Comparison of ENCODE assay signal across 8 mouse cellular contexts in the genomic region with DNA sequence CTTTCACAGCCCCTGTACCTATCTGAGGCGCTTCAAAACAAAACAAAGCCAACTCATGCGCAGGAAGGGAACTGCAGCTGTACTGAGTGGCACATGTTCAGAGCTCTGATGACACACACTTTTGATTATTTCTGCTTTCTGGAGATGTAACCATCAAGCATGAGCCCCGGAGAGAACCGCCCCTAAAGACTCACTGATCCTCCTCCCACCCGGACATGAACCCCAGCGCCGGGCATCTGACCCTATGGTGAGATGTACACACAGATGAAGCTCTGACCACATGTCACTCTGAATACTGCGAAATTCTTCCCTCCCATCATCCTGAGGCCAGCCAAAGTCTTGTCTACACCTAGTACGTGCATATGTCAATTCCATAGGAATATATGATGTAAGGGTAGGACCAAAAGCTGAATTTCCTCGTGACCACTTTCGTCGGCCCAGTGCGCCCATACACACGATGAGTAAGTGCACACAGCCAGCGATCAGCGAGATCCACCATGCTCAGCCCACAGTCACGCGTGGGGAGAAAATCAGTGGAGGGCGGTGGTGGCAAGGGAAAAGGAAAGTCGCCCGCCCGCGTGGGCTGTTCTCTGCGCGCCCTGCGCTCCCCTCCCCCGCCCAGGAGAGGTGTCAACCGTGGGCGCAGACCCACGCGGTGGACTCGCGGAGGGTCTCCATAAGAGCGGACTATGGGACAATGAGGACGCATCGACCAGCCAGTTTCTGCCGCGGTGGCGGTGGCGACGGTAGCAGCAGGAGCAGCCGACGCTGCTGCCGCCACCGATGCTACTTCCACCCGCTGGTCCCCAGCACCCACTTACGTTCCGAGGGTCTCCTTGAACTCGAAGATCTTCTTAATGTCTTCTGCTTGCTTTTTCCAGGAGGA. TPM values are rescaled to one million over a fixed set of nuclear protein-coding genes. Genes with fewer than 3 reads are reported as not detected.
A peak's percentile ranks its signal among the peaks of the same experiment; 100 is the strongest.
DNase-seq lines count a peak whose midpoint lies in the region; ATAC-seq and TF ChIP-seq lines count a peak whose summit lies in the region.

No protein-coding gene starts in this region.

- H3ac ChIP-seq in myocyte (ENCODE audit: control insufficient read depth, insufficient read length), result peak overlapping the region; percentile 11

- H3K27me3 ChIP-seq in heart, embryonic 10.5 days (ENCODE audit: insufficient read depth, poor library complexity, severe bottlenecking), result peaks cover 44% of the 10 kb centered on the region
- H3K27me3 ChIP-seq in kidney, embryonic 15.5 days, result peaks cover 36% of the 10 kb centered on the region
- H3K27me3 ChIP-seq in liver, embryonic 13.5 days, result peaks cover 47% of the 10 kb centered on the region
- H3K27me3 ChIP-seq in myocyte (ENCODE audit: control insufficient read depth, insufficient read depth, insufficient read length), result no peaks in the 10 kb centered on the region
- no peaks in the 10 kb centered on the region for H3K27me3 ChIP-seq in stomach, embryonic 16.5 days (ENCODE audit: control insufficient read depth, insufficient read depth, low read length)

- peak; percentile 5; the same call in 1 of the 2 replicates for ATAC-seq in kidney, embryonic 15.5 days (replicated peaks; ENCODE audit: low FRiP score)
- ATAC-seq in liver, embryonic 13.5 days (ENCODE audit: low read depth), result 0 out of 2 replicates have a peak, but pooled peaks have one; percentile 4
- ATAC-seq in stomach, embryonic 16.5 days (ENCODE audit: insufficient read depth, low FRiP score), result 0 out of 2 replicates have a peak, but pooled peaks have one; percentile 15

- H3K4me1 ChIP-seq in heart, embryonic 10.5 days, result peaks cover 26% of the 10 kb centered on the region; the same call in 1 of the 2 replicates
- H3K4me1 ChIP-seq in kidney, embryonic 15.5 days, result peaks cover 21% of the 10 kb centered on the region
- peaks cover 13% of the 10 kb centered on the region for H3K4me1 ChIP-seq in liver, embryonic 13.5 days (replicated peaks)
- H3K4me1 ChIP-seq in stomach, embryonic 16.5 days (ENCODE audit: control insufficient read depth, insufficient read depth, low read length), result 0 out of 2 replicates have a peak, but pooled peaks cover 9% of the 10 kb centered on the region

- peak overlapping the region; percentile 100 for H3K4me2 ChIP-seq in kidney, embryonic 15.5 days
- H3K4me2 ChIP-seq in liver, embryonic 13.5 days, result peak overlapping the region; percentile 84
- peak overlapping the region; percentile 99 for H3K4me2 ChIP-seq in myocyte (ENCODE audit: low read depth)
- peak overlapping the region; percentile 97 for H3K4me2 ChIP-seq in stomach, embryonic 16.5 days (ENCODE audit: low read depth, low read length)

- H3K9me3 ChIP-seq in heart, embryonic 10.5 days, result peaks cover 6% of the 10 kb centered on the region; the same call in 1 of the 2 replicates
- H3K9me3 ChIP-seq in kidney, embryonic 15.5 days (replicated peaks), result 0 out of 2 replicates have a peak, but pooled peaks cover 3% of the 10 kb centered on the region
- peaks cover 7% of the 10 kb centered on the region for H3K9me3 ChIP-seq in liver, embryonic 13.5 days (replicated peaks)
- H3K9me3 ChIP-seq in stomach, embryonic 16.5 days (replicated peaks; ENCODE audit: control insufficient read depth, low read length), result peaks cover 6% of the 10 kb centered on the region; the same call in 1 of the 2 replicates

- peak overlapping the region; percentile 72 for H3K27ac ChIP-seq in heart, embryonic 10.5 days
- H3K27ac ChIP-seq in kidney, embryonic 15.5 days, result no peak overlapping the region
- no peak overlapping the region for H3K27ac ChIP-seq in liver, embryonic 13.5 days
- H3K27ac ChIP-seq in stomach, embryonic 16.5 days (ENCODE audit: low read length), result peak overlapping the region; percentile 81

- peak overlapping the region; percentile 56 for H3K9ac ChIP-seq in kidney, embryonic 15.5 days
- peak overlapping the region; percentile 55; the same call in 1 of the 2 replicates for H3K9ac ChIP-seq in liver, embryonic 13.5 days
- H3K9ac ChIP-seq in stomach, embryonic 16.5 days (ENCODE audit: low read length), result peak overlapping the region; percentile 89

- H3K36me3 ChIP-seq in heart, embryonic 10.5 days, result no peaks in the 10 kb centered on the region
- no peaks in the 10 kb centered on the region for H3K36me3 ChIP-seq in kidney, embryonic 15.5 days
- H3K36me3 ChIP-seq in liver, embryonic 13.5 days, result no peaks in the 10 kb centered on the region
- H3K36me3 ChIP-seq in myocyte (ENCODE audit: control insufficient read depth, insufficient read depth), result no peaks in the 10 kb centered on the region
- no peaks in the 10 kb centered on the region for H3K36me3 ChIP-seq in stomach, embryonic 16.5 days (ENCODE audit: control insufficient read depth, insufficient read depth, low read length)

- H3K79me2 ChIP-seq in myocyte (ENCODE audit: control insufficient read depth, insufficient read depth), result no peaks in the 10 kb centered on the region

- peak; percentile 23 for DNase-seq in ovary, postnatal 36 days (ENCODE audit: low spot score)
- no peak for DNase-seq in ovary, postnatal 14 days (ENCODE audit: low spot score)
- peak; percentile 48 for DNase-seq in embryo, embryonic 10.5 days (ENCODE audit: low spot score)
- no peak for DNase-seq in heart, embryonic 10.5 days (ENCODE audit: low spot score)
- DNase-seq in liver, embryonic 13.5 days, result no peak

- peak; percentile 21 for TF ChIP-seq POLR2A in myocyte (IDR thresholded peaks at IDR 0.05; ENCODE audit: insufficient read length, low read depth)

- peak overlapping the region; percentile 74 for H3K4me3 ChIP-seq in heart, embryonic 10.5 days
- peak overlapping the region; percentile 67 for H3K4me3 ChIP-seq in kidney, embryonic 15.5 days (replicated peaks)
- H3K4me3 ChIP-seq in liver, embryonic 13.5 days (replicated peaks), result peak overlapping the region; percentile 65
- peak overlapping the region; percentile 56 for H3K4me3 ChIP-seq in myocyte
- H3K4me3 ChIP-seq in stomach, embryonic 16.5 days (replicated peaks; ENCODE audit: low read length), result peak overlapping the region; percentile 77

- WGBS in heart, embryonic 10.5 days, result under 1% methylated on average over 49 of the region's 49 CpGs
- under 1% methylated on average over 49 of the region's 49 CpGs for WGBS in kidney, embryonic 15.5 days
- under 1% methylated on average over 49 of the region's 49 CpGs for WGBS in liver, embryonic 13.5 days (ENCODE audit: insufficient replicate concordance)
- WGBS in stomach, embryonic 16.5 days, result 0% methylated on average over 49 of the region's 49 CpGs

TF ChIP-seq in myocyte, 11 proteins besides CTCF, POLR2A, EP300 and RAD21:
- TF ChIP-seq MYOG (IDR thresholded peaks at IDR 0.05; ENCODE audit: control insufficient read depth in 1 of 3, insufficient read depth in 1 of 3, insufficient read length in 2 of 3, low read depth in 2 of 3), result no peak
- TF ChIP-seq TCF12 (IDR thresholded peaks at IDR 0.05; ENCODE audit: insufficient read depth, poor library complexity, severe bottlenecking), result no peak
- TF ChIP-seq MYOD1 (IDR thresholded peaks at IDR 0.05; ENCODE audit: control insufficient read depth in 1 of 3, insufficient read length in 2 of 3, low read depth in 2 of 3), result no peak
- TF ChIP-seq CEBPB (IDR thresholded peaks at IDR 0.05; ENCODE audit: insufficient read depth, poor library complexity, severe bottlenecking), result no peak
- no peak for TF ChIP-seq E2F4 (IDR thresholded peaks at IDR 0.05; ENCODE audit: insufficient read depth)
- no peak for TF ChIP-seq REST (IDR thresholded peaks at IDR 0.05; ENCODE audit: insufficient read depth, insufficient read length)
- TF ChIP-seq USF1 (IDR thresholded peaks at IDR 0.05; ENCODE audit: low read depth), result no peak
- TF ChIP-seq TCF3 (IDR thresholded peaks at IDR 0.05; ENCODE audit: insufficient read length, low read depth), result no peak
- no peak for TF ChIP-seq POLR2AphosphoS2 (IDR thresholded peaks at IDR 0.05; ENCODE audit: insufficient read length, low read depth)
- TF ChIP-seq SRF (IDR thresholded peaks at IDR 0.05; ENCODE audit: control insufficient read depth, insufficient read length, low read depth), result no peak
- no peak for TF ChIP-seq MAX (IDR thresholded peaks at IDR 0.05; ENCODE audit: low read depth)

RNA-seq across cellular contexts. Expression of a gene that starts 0.7 kb away (rescaled TPM):
- 0.75 and 1.1 TPM in 2 replicates for polyA plus RNA-seq in heart, embryonic 10.5 days (2016; fragmentation: Nextera tagmentation; extraction: Ambion mirVana)
- 1.9 and 2.4 TPM in 2 replicates for polyA plus RNA-seq in kidney, embryonic 15.5 days (2015; fragmentation: Nextera tagmentation; extraction: Ambion mirVana)
- 0.82 and 0.90 TPM in 2 replicates for polyA plus RNA-seq in liver, embryonic 13.5 days (2015; fragmentation: Nextera tagmentation; extraction: Ambion mirVana)
- polyA plus RNA-seq in myocyte (2012; fragmentation: generic; extraction: Trizol), result 1.1 TPM
- polyA plus RNA-seq in stomach, embryonic 16.5 days (2015; fragmentation: Nextera tagmentation; extraction: Ambion mirVana), result 10.4 and 11.3 TPM in 2 replicates

Comparison
In these comparisons a context has a peak if more than half of its experiments do, and no peak if none do; other contexts are left out.
1. DNase-seq: peak in ovary, postnatal 36 days (single experiment) and embryo, embryonic 10.5 days (single experiment); none in ovary, postnatal 14 days (single experiment), heart, embryonic 10.5 days (single experiment) and liver, embryonic 13.5 days (single experiment).
2. H3K27ac ChIP-seq: peak in heart, embryonic 10.5 days (single experiment) and stomach, embryonic 16.5 days (single experiment); none in kidney, embryonic 15.5 days (single experiment) and liver, embryonic 13.5 days (single experiment).
3. Peak in every context shown above with its lines, with median percentiles within 50 percentile points of each other: H3K4me3 ChIP-seq, ATAC-seq, H3K4me2 ChIP-seq and H3K9ac ChIP-seq.